Mouse (Mus musculus): ENCODE results near the gene Armc9. TPM values are rescaled to one million over a fixed set of nuclear protein-coding genes. Genes with fewer than 3 reads are reported as not detected.

Armc9 gene
- total RNA-seq, 4 experiments from 2014 or later, result 36.7 to 41.4 (median 38.8) TPM

DNA sequence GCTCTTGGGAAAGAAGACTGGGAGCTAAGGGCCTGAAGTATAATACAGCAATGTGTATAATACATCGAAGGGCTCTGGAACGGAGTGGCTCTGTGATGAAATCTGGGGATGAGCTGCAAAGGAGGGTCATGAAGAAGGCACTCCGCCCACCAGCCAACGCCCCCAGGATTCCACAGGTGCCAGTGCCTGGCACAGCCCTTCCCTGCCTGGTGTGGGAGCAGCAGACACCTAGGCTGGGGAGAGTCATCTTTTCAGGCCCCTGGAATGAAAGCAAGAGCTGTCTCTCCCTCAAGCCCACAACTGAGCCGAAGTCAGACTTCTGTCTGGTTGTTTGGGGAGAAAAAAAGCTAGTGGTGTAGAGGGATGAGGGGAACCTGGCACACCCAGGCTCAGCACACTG lies 122.5 kb downstream of the Armc9 start:
- DNase-seq (ENCODE audit: low spot score in 2 of 2), result no peak

DNA sequence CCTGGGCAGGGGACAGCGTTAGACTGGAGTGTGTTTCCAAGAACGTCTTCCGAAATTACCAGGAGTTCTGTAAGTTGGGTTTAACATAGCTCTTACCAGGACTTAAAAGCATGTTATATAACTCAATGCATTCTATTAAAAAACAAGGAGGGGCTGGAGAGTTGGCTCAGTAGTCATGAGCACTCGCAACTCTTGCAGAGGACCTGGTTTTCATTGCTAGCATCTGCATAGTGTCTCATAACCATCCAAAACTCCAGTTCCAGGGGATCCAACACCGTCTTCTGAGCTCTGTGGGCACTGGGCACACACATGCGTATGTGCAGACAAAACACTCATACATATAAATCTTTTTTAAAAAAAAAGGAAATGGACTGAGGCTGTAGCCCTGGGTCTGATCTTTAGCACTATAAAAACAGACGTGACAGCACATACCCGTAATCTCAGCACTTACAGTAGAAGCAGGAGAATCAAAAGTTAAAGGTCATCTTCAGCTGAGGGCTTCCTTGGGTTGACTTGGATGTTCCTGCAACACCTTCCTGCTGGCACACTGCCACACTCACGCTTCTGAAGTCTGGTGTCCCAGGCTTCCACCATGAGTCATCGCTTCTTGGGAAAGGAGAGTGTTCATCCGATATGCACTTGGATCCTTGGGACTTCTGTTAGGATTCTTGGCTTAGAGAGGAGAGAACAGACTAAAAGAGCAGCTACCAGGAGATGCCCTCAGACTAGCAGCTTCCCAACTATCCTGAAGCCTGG lies 127.4 kb downstream of the Armc9 start:
- peak; percentile 29 to 61 for DNase-seq (ENCODE audit: low spot score in 2 of 2)

DNA sequence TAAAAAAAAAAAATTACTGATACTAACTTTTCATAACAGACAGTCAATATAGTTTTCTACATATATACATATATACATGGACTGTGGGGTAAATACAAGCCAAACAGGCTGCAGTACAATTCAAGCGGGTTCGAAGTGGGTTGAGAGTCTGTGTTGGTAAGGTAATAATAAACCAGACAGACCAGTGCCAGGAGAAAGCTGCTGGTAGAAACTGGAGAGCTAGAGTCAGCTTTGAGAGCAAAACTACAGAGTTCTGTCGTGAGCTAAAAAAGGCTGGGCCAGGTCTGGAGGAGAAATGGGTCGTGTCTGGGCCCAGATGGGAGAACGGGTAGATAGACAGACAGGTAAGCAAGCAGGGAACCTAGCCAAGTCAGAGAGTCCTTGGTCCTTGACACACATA lies 129.5 kb downstream of the Armc9 start:
- DNase-seq (ENCODE audit: low spot score in 2 of 2), result no peak

DNA sequence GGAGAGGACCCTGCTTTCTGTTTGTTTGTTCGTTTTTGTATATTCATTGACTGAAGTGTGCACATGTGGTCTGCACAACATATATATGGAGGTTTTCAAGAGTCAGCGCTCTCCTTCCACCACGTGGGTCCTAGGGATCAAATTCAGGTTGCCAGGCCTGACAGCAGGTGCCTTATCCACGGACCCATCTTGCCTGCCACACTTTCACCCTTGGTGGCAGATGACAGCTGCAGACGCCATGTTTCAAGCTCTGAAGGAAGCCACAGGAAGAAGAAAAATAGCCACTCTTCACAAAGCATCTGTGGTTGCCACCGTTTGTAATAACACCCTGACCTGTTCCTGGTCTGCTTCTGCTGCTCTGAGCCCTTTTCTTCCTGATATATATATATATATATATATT lies 130.7 kb downstream of the Armc9 start:
- DNase-seq (ENCODE audit: low spot score in 2 of 2), result no peak

DNA sequence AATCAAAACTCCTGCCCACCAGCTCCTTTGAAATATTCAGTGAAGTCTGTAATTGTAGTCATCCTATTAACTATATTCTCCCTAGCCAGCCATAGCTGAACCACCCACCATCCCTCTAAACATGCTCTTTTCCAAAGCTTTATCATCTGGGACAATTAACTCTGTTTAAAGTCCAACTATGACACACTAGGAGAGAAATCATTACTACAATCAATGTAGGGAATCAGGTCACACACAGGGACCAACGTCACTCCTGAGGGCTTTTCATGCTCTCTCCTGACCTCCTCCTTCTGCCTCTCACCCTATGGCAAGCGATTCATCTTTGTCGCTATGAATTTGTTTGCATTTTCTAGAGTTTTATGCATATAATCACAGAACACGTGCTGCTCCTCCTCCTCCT lies 132.9 kb downstream of the Armc9 start:
- DNase-seq (ENCODE audit: low spot score in 2 of 2), result no peak

DNA sequence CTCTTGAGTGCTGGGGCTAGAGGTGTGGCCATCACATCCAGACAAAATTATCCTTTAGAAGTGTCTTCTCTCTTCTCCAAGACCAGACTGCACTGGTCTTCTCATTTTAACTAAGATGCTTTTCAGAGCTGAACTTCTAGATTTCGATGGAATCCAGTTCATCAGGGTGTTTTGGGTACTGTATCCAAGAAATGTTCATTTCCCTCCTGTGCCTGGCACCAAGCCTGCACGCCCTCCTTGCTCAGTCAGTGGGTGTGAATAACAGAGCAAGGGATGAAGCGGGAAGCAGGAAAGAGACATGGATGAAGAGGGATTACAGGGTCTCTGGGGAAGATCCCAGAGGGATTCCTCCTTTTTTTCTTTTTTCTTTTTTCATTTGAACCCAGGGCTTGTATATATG lies 135.9 kb downstream of the Armc9 start:
- DNase-seq (ENCODE audit: low spot score in 2 of 2), result no peak

DNA sequence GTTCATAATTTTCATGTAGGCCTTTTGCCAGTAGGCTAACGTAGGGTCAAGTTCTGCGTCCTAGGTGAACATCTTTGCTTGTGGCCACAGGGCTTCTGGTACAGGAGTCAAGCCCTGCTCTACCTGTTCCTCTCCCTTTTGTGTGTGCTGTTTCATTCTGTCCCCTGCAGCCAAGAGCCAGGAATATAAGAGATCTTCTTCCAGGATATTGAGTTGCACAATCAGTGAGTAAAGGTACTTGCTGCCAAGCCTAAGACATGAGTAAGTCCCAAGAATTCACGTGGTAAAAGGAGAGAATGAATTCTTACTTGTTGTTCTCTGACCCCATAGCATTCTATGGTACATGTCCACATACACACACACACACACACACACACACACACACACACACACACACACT lies 138.5 kb downstream of the Armc9 start:
- no peak for DNase-seq (ENCODE audit: low spot score in 2 of 2)

DNA sequence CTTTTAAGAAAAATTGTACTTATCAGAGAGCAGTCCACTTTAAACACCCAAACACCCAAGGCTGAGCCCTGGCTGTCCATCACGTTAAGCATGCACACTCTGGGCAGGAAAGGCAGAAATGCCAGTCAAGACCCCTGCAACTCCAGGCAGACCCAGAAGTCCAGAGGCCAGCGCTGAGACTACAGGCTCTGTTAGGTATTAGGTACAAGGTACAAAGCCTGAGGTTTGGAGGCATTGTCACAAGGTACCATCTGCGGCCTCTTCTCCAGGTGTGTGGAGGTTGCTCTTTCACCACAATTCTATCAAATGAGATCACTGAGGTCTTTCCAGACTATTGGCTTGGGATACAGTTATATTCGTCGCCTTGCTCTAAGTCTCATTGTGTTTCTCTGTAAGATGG lies 139.3 kb downstream of the Armc9 start:
- no peak for DNase-seq (ENCODE audit: low spot score in 2 of 2)

DNA sequence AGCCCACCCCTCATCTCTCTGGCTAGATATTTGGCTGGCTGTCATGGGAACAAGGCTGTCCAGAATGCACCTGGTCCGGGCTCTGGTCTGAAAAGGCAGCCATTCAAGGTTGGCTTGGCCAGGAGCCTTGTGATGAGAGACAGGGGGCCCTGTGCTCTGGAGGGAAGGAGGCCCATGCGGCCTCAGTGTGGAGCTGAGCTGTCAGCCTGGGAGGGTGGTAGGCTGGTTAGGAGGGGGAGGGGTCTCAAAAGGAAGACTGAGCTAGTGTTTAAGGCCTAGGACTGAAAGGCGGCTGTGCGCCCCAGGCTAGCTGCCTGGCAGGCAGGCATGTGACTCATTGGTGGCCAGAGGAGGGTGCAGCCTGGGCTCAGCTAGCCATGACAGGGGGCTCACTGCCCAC lies 139.9 kb downstream of the Armc9 start:
- no peak for DNase-seq (ENCODE audit: low spot score in 2 of 2)

DNA sequence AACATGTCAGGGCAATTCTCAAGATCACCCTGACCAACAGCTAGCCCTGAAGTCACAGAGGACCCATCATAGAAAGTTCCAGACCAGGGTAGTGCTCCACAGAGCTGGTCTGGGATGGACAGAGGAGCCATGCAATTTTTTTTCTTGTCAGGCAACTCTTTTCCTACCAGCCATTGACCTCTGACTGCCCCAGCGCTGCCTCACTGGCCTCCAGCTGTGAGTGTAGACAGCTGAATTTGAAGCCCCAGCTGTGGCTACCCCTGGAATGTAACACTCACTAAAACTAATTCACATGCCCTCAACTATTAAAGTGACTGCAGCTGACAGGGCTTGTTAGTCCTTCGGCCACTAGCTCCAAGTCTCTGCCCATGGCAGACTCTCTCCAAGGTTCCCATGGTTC lies 145.5 kb downstream of the Armc9 start:
- DNase-seq (ENCODE audit: low spot score in 2 of 2), result no peak

DNA sequence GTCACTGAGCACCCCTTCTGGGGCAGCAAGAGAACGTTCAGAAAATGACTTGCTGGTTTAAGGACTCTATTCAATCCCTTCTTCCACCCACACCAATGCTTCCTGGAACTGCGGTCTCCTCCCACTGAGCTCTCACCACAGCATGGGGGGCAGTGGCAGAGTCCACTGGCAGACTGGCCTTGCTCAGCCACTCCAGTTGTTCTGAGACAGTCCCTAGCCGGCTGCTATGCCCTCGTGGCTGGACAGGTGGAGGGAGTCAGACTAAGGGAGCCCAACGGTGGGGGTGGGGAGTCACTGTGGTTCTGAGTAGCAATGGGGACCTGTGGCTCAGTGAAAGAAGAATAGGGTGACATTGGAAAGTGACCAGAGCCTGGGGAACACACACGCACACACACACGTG lies 146.2 kb downstream of the Armc9 start:
- no peak for DNase-seq (ENCODE audit: low spot score in 2 of 2)

DNA sequence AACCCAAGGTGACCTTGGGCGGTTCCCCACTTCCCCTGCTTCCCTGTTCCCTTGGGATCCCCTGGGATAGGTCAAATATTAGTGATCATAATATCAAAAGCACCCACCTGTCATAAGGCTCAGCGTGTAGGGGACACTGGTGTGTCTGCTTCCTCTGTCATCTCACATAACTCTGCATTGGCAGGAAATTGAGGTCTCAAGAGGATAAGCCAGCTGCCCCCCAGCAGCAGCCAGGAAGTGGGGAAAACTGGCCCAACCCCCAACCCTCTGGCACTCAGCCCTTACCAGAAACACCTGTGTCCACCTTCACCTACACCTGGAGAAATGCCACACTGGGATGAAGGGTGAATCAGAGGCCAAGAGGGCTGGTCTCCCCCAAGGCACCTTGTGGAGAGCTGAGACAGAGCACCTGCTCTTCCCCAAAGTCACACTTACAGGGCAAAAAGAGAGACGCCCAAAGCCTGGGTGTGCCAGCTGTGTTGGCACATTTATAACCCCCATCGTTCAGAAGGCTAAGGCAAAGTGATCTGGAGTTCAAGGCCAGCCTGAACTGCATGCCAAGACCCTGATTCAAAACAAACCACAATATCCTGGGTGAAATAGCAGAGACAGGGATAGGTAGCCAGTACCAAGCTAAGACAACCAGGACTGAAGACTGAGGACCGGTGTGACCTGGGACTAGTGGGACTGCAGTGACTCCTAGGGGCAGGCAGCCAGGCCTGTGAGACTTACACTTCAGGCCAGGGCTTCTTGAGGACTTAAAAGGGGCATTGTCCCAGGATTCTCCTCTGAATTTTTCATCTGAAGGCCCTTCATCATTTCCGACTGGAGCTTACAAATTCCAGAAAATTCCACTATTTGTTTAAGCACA lies 146.9 kb downstream of the Armc9 start:
- DNase-seq (ENCODE audit: low spot score in 2 of 2), result no peak

DNA sequence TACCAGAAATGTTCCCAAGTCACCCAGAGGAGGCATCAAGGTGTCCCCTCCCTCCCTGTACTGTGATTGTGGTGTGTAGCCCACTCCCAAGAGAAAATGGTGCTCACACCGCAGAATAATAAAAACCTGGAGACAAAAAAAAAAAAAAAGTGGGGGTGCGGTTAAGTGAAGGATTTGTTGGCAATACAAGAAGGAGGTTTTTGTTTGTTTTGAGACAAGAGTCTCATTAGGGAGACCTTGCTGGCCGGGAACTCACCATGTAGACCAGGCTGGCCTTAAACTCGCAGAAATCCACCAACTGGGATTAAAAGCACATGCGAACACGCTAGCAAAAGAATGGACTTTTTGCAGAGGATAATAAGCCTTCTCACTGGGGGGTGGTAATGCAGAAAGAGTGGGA lies 148.0 kb downstream of the Armc9 start, which contains the start of gene B3gnt7:
Gene B3gnt7, plus strand, starts transcription at position 301 of the 400 bp plus-strand sequence.
- DNase-seq (ENCODE audit: low spot score in 2 of 2), result no peak

DNA sequence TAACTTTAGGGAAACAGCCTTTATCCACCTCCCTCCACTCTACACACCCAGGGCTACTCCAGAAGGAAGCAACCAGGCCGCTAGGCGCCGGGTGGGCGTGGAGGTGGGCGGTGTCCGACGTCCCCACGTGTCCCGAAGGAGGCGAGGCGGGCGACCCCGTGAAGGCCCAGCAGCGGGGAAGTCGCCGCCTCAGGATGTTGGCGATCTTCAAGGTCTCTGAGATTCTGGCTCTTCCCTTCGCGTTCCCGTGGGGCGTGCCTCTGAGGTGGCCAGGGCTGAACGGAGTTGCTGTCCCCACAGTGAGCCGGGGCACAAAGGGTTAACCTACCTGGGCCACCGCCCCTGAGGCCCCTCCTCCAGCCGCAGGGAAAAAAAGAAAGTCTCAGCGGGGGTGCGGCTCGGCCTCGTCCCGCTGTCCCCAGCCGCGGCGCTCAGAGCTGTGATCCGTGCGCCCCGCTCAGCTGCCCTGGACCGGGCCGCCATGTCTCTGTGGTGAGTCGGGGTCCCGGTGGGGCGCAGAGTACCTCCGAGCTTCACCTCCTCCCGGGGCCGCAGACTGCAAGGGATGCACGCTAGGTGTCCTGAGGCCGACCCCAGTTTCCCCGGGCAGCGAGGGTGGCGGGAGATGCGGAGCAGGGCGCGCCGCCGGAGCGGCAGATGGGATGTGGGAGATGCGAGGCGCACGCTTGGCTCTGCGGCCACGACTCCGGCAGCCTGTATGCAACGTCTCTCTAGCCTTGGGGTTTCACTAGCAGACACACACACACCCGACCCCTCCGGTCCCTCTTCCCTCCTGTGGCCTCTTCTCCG lies 148.7 kb downstream of the Armc9 start:
- peak in 1 of 2 experiments; percentile 11 for DNase-seq (ENCODE audit: low spot score in 2 of 2)

DNA sequence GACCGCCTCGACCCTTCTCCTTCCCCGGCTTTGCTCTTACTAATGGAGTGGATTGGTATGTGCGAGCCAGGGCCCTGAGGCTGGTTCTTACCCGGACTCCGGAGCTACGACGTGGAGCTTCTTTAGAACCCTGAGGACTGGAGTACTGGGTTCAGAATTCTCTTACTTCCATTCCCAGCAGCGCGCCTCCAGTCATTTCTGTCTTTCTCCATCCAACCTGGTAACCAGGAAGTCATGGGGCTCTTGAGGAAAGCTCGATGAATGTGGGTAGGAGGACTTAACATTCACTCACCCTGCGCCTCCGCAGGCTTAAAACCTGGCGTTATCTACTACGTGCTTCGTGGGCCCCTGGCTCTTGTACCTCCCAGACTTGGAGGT lies 149.3 kb downstream of the Armc9 start:
- DNase-seq (ENCODE audit: low spot score in 2 of 2), result peak in 1 of 2 experiments; percentile 5

DNA sequence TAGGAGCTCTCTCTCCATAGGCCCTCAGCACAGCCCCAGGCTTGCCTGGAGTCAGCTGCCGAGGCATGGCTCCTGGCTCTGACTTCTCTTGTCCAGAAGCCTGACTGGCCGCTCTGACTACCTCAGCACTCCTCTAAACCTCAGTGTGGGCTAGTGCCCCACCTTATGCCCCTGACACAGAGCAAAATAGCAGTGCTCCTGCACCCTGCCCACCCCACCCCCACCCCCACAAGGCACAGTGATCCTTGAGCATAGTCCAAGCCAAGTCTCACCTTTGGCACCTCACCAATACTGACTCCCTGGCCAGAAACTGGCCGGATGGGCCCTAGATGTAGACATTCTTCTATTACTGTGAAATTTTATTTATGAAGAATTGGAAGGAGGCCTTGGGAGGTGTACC lies 152.1 kb downstream of the Armc9 start:
- DNase-seq (ENCODE audit: low spot score in 2 of 2), result no peak

DNA sequence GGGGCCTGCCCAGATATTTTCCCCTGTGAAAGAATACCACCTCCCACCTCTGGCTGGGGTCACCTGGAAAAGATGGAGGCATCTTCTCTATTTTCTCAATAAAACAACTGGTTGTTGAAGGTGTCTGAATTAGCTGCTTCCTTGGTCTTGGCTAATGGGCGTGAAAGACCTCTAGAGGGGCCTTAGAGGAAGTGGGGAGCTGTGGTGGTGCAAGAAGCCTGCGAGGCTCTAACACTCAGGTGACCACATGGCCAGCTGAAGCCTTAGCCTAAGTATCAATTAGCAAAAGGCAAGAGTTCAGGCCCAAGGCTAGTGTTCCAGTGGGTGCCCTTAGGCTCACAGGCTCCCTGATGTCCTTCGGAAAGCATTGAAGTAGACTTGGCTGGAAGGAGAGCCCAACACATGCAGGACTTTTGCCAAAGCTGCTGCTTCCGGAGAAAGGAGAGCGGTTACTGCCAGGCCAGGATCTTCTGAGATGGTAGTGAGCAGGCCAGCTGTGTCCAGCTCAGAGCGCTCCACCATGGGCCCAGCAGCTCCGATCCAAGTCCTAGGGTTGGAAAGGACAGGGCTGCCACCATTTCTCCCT lies 152.7 kb downstream of the Armc9 start:
- no peak for DNase-seq (ENCODE audit: low spot score in 2 of 2)

DNA sequence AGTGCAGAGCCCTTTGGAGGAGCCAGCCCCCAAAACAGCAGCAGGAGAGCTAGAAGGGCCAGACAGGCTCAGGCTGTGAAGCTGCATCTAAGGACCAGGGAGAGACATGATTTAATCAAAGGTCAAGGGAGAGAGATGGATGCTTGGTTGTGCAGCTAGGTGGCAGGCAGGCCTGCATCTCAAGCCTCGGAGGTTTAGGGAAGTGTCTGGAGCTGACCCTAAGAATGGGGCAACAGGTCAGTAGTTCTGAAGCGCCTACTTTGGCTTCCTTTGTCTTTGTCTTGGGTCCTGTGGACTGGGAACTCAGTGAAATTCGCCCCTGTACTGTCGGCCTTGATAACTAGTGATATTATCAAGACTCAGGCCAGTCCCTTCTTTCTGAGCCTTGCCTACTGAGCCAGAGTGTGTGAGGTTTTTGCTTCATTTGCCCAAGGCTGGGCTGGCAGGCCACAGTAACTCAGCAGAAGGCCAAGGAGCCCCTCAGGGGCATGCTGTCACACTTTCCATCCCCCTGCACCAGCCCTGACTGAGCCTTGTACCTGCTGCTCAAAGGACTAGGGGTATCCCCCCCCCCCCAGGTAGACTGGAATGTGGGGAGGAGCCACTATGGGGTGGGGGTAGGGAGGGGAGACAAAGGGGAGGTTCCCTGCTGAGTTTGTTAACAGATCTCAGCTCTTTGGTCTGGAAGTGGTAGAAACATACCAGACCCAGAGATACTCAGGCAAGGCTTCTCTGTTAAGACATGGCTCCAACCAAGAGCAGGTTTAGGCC lies 153.5 kb downstream of the Armc9 start:
- no peak for DNase-seq (ENCODE audit: low spot score in 2 of 2)

DNA sequence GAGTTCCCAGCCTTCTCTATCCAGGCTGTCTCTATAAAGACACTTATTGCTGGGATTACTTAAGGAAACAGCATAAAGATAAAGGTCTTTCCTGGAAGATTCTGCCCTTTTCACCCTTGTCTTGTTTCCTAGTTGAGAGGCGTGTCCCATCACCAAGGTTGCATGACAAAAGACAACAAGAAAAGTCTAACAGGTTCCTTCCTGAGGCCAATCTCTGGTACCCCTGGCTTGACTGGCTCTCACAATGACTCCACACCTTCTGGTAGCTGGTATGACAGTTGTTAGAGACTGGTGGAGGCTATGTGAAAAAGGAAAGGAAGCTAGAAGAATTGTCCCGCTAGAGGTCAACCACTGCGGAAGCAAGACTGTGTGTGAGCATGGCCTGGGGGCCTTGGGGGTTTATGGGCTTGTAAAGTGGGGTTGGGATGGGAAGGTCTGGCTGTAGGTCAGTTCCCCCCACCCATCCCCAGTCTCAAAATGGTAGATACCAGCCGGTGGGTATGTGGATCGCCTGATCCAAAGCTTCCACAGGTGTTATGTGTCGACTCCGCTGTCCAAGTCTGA lies 154.8 kb downstream of the Armc9 start:
- no peak for DNase-seq (ENCODE audit: low spot score in 2 of 2)

DNA sequence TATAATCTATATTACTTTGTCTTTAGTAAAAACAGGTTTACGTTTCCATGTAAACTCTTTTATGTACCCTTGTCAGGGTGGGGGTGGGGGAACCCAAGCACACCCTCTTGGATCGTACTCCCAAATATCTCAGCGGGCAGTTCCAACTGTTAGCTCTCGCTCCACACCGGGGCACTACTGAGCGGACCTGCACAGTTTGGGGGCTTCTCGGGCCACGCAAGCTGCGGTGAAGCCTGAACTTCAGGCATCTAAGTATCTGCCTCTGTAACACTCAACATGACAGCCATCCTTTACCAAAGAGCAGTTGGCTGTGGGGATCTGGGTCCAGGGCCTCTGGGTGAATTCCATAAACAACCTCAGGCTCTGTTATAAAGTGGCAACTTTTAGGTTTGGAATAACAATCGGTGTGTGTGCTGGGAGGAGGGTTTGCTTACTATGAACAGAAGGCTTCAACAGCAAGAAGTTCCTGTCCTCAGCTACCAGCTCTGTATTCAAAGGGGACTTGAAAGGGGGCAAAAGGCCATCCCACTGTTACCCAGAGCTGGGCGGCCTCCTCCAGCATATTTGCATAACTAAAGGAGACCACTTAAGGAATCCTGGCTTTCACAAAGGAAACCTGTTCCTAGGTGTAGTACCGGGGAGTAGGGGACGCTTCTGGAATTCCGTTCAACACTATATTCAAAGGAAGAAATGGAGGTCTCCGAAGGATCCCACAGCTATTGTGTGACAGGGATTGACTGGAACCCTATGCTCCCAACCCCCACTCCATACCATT lies 156.1 kb downstream of the Armc9 start:
- no peak for DNase-seq (ENCODE audit: low spot score in 2 of 2)

Measured in left cerebral cortex, adult 8-10 months (tissue).